ENCODE assay signal across 14 mouse cellular contexts in the genomic region with DNA sequence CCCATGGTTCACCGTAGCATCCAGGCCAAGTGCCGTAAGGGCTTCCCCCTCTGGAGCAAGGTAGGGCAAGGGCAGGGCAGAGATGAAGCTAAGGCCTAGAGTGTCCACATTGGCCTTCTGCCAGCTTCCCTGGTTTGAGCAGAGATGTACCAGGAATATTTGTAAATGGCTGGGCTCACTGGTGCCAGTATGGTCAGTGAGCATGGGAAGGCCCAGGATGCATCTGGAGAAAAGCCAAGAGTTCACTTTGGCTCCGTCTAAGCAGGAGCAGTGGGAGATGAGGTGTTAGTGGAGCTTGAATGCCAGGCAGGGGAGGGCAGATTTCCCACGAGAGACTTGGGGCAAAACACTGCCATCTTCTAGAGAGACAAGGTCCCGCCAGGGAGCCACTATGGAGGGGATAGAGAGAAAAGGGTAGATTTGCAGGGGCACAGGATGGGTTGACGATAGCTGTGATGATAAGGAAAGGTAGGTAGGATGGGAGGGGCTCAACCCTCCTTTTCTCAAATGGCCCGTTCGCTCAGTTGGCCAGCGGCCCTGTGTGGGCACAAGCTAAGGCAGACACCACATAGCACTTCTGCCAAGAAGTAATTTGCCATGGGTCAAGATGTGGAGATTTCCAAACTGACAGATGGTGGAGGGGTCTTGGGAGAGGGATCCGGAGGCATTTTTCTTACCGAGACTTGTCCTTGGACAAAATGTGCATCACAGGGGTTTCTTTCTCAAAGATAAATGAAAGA.
DNase-seq lines count a peak whose midpoint lies in the region; ATAC-seq and TF ChIP-seq lines count a peak whose summit lies in the region.
"Had no signal": no experiment of that assay in that cellular context is flagged by ENCODE, and none has a peak within 500 bp of the region (broad histone marks: within the 10 kb centered on the region; RNA-seq: fewer than 3 reads in every experiment).

No protein-coding gene starts in this region.

- H3K9me3 ChIP-seq in kidney, embryonic 16.5 days (ENCODE audit: low read length) = no peaks in the 10 kb centered on the region
- H3K9me3 ChIP-seq: megakaryocyte, embryonic 14.5 days; stomach, embryonic 15.5 days had no signal

- intact Hi-C loops in gastrocnemius, postnatal 14 days (cut with DNase I; ENCODE audit: low total_unique reads) = no loop called here
- intact Hi-C loops in heart, postnatal 36 days (cut with DNase I) = no loop called here

- no peak overlapping the region for H3K4me2 ChIP-seq in kidney, embryonic 16.5 days (replicated peaks; ENCODE audit: low read depth, low read length)
- H3K4me2 ChIP-seq: stomach, embryonic 15.5 days had no signal

- TF ChIP-seq POLR2A in brain, embryonic 14.5 days (IDR thresholded peaks at IDR 0.05; ENCODE audit: borderline replicate concordance, extremely low read depth, insufficient read depth, insufficient read length, poor library complexity, severe bottlenecking) = no peak

- no peaks in the 10 kb centered on the region for H3K27me3 ChIP-seq in kidney, embryonic 16.5 days (ENCODE audit: insufficient read depth, low read length)
- H3K27me3 ChIP-seq: stomach, embryonic 15.5 days had no signal

- H3K36me3 ChIP-seq in kidney, embryonic 16.5 days (ENCODE audit: insufficient read depth, low read length) = no peaks in the 10 kb centered on the region
- H3K36me3 ChIP-seq: stomach, embryonic 15.5 days had no signal

- H3K4me3 ChIP-seq in kidney, embryonic 16.5 days (ENCODE audit: low read length) = no peak overlapping the region
- H3K4me3 ChIP-seq: megakaryocyte, embryonic 14.5 days; stomach, embryonic 15.5 days had no signal

- H3K27ac ChIP-seq in kidney, embryonic 16.5 days (ENCODE audit: low read length) = no peak overlapping the region
- H3K27ac ChIP-seq: stomach, embryonic 15.5 days had no signal

- H3K4me1 ChIP-seq in kidney, embryonic 16.5 days (ENCODE audit: insufficient read depth, low read length) = no peaks in the 10 kb centered on the region
- H3K4me1 ChIP-seq: megakaryocyte, embryonic 14.5 days; stomach, embryonic 15.5 days had no signal

- DNase-seq in kidney, postnatal 10 days = peak; percentile 53
- peak; percentile 59 for DNase-seq in brain, embryonic 14.5 days (ENCODE audit: low read depth)
- DNase-seq in cerebellum, adult 11-12 months = peak; percentile 60
- no peak for DNase-seq in gastrocnemius, postnatal 14 days
- no peak for DNase-seq in heart, postnatal 36 days
- DNase-seq: embryo, embryonic 11 days; liver; lung, adult 2 months; thymus, postnatal 14 days had no signal

- ATAC-seq in kidney, embryonic 16.5 days (ENCODE audit: low FRiP score, low TSS enrichment) = no peak
- ATAC-seq in erythroid progenitor cell, adult 5-6 weeks (replicated peaks; ENCODE audit: low FRiP score, poor library complexity, severe bottlenecking) = 0 out of 2 replicates have a peak, but pooled peaks have one; percentile 31
- ATAC-seq: inflammation-experienced regulatory T-cells, adult 6 months had no signal

- WGBS in kidney, embryonic 16.5 days = 91% methylated on average over 11 of the region's 11 CpGs

- TF ChIP-seq CTCF in brain, embryonic 14.5 days (IDR thresholded peaks at IDR 0.05; ENCODE audit: borderline replicate concordance, extremely low read depth, insufficient read depth, insufficient read length) = no peak

- H3K9ac ChIP-seq in kidney, embryonic 16.5 days (replicated peaks; ENCODE audit: low read length) = no peak overlapping the region
- H3K9ac ChIP-seq: stomach, embryonic 15.5 days had no signal

Comparison
In these comparisons a context has a peak if more than half of its experiments do, and no peak if none do; other contexts are left out.
1. DNase-seq: peak in kidney, postnatal 10 days (single experiment), brain, embryonic 14.5 days (single experiment) and cerebellum, adult 11-12 months (single experiment); none in gastrocnemius, postnatal 14 days (single experiment) and heart, postnatal 36 days (0 of 2).